Mouse (Mus musculus) myocyte (in vitro differentiated cells): ENCODE measurements around the gene Postn. TPM values are rescaled to one million over a fixed set of nuclear protein-coding genes. Genes with fewer than 3 reads are reported as not detected.

Source experiments
- H3K27me3 ChIP-seq: one replicate; pipeline ENCODE4 v1.6.1; 2011; ENCODE audit not compliant: control insufficient read depth, insufficient read depth, insufficient read length
- H3K36me3 ChIP-seq: one replicate; pipeline ENCODE4 v1.6.1; 2011; ENCODE audit not compliant: control insufficient read depth, insufficient read depth
- H3K4me2 ChIP-seq: one replicate; pipeline ENCODE4 v1.6.1; 2011; ENCODE audit warnings: low read depth, control low read depth
- H3K4me3 ChIP-seq: one replicate; pipeline ENCODE4 v1.5.1; 2011; ENCODE audit warnings: mild to moderate bottlenecking, control low read depth, moderate library complexity
- H3K79me2 ChIP-seq: one replicate; pipeline ENCODE4 v1.6.1; 2011; ENCODE audit not compliant: control insufficient read depth, insufficient read depth
- H3ac ChIP-seq: one replicate; pipeline ENCODE4 v1.6.1; 2011; ENCODE audit not compliant: control insufficient read depth, insufficient read length
- CEBPB ChIP-seq: IDR thresholded peaks from 2 replicates; pipeline ENCODE4 v1.6.1; 2011; ENCODE audit warnings: mild to moderate bottlenecking, moderate library complexity; ENCODE audit not compliant: poor library complexity, insufficient read depth, severe bottlenecking
- E2F4 ChIP-seq: IDR thresholded peaks from one replicate; pipeline ENCODE4 v1.6.1; 2011; ENCODE audit warnings: mild to moderate bottlenecking, control low read depth, moderate library complexity; ENCODE audit not compliant: insufficient read depth
- MAX ChIP-seq: IDR thresholded peaks from one replicate; pipeline ENCODE4 v1.6.1; 2011; ENCODE audit warnings: low read depth, mild to moderate bottlenecking, control low read depth
- MYOD1 ChIP-seq, 3 experiments: IDR thresholded peaks; one replicate each; pipeline ENCODE4 v1.6.1; 2011; ENCODE audit warnings: control low read depth in 2 of 3, low read depth in 2 of 3, mild to moderate bottlenecking in 2 of 3, moderate library complexity in 1 of 3; ENCODE audit not compliant: insufficient read length in 2 of 3, control insufficient read depth in 1 of 3
- MYOG ChIP-seq, 3 experiments: IDR thresholded peaks; one replicate each; pipeline ENCODE4 v1.6.1; 2011; ENCODE audit warnings: control low read depth in 2 of 3, low read depth in 2 of 3, mild to moderate bottlenecking in 2 of 3; ENCODE audit not compliant: insufficient read length in 2 of 3, control insufficient read depth in 1 of 3, insufficient read depth in 1 of 3
- POLR2A ChIP-seq: IDR thresholded peaks from one replicate; pipeline ENCODE4 v1.6.1; 2011; ENCODE audit warnings: low read depth, mild to moderate bottlenecking, control low read depth, moderate library complexity; ENCODE audit not compliant: insufficient read length
- POLR2AphosphoS2 ChIP-seq: IDR thresholded peaks from one replicate; pipeline ENCODE4 v1.6.1; 2011; ENCODE audit warnings: low read depth, control low read depth; ENCODE audit not compliant: insufficient read length
- REST ChIP-seq: IDR thresholded peaks from one replicate; pipeline ENCODE4 v1.6.1; 2011; ENCODE audit warnings: mild to moderate bottlenecking, control low read depth, moderate library complexity; ENCODE audit not compliant: insufficient read depth, insufficient read length
- SRF ChIP-seq: IDR thresholded peaks from one replicate; pipeline ENCODE4 v1.6.1; 2011; ENCODE audit warnings: low read depth; ENCODE audit not compliant: control insufficient read depth, insufficient read length
- TCF12 ChIP-seq: IDR thresholded peaks from one replicate; pipeline ENCODE4 v1.6.1; 2011; ENCODE audit warnings: mild to moderate bottlenecking, control low read depth; ENCODE audit not compliant: poor library complexity, insufficient read depth, severe bottlenecking
- TCF3 ChIP-seq: IDR thresholded peaks from one replicate; pipeline ENCODE4 v1.6.1; 2011; ENCODE audit warnings: low read depth, control low read depth; ENCODE audit not compliant: insufficient read length
- USF1 ChIP-seq: IDR thresholded peaks from one replicate; pipeline ENCODE4 v1.6.1; 2011; ENCODE audit warnings: low read depth, mild to moderate bottlenecking, control low read depth, moderate library complexity
- polyA plus RNA-seq: library from polyadenylated mRNA; unstranded; fragments of >200 nt; fragmentation: generic; extraction: Trizol; gene quantifications from one replicate; pipeline ENCODE4 v1.2.1, GENCODE M21; 2012; ENCODE audit warnings: missing spikeins

Gene Postn
- polyA plus RNA-seq, 1 experiment, result 6.5 TPM

DNA sequence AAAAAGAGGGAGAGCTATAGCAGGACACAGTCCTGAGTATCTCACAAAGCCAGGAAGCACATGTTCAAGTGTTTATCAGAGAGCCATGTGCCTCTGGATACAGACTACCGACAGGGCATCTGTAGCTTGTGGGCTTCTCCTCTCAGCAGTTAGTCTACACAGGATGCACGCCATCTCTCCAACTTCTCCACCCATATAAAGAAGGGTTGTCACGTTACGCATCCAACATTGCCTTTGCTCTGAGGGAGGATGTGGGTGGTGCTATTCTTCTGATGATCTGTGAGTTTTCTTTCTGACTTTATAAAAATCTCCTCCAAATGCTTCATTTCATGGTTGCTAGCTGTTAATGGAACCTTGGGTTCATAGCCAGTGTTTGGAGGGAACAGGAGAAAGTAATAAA, 63.2 kb downstream of the Postn start:
- Histone ChIP-seq H3ac (no peak overlapping the region), H3K4me2 (no peak overlapping the region), H3K27me3 (no peaks in the 10 kb centered on the region), H3K36me3 (no peaks in the 10 kb centered on the region), H3K79me2 (no peaks in the 10 kb centered on the region), H3K4me3 (no peak overlapping the region)
- no peak for TF ChIP-seq SRF
- no peak for TF ChIP-seq POLR2A
- no peak for TF ChIP-seq MYOD1 (IDR thresholded peaks at IDR 0.05; ENCODE audit: control insufficient read depth in 1 of 3, insufficient read length in 2 of 3, low read depth in 2 of 3)
- no peak for TF ChIP-seq TCF3
- no peak for TF ChIP-seq REST
- TF ChIP-seq TCF12, result no peak
- no peak for TF ChIP-seq USF1
- no peak for TF ChIP-seq E2F4
- no peak for TF ChIP-seq MYOG (IDR thresholded peaks at IDR 0.05; ENCODE audit: control insufficient read depth in 1 of 3, insufficient read depth in 1 of 3, insufficient read length in 2 of 3, low read depth in 2 of 3)
- TF ChIP-seq MAX, result no peak
- TF ChIP-seq CEBPB, result no peak
- no peak for TF ChIP-seq POLR2AphosphoS2

DNA sequence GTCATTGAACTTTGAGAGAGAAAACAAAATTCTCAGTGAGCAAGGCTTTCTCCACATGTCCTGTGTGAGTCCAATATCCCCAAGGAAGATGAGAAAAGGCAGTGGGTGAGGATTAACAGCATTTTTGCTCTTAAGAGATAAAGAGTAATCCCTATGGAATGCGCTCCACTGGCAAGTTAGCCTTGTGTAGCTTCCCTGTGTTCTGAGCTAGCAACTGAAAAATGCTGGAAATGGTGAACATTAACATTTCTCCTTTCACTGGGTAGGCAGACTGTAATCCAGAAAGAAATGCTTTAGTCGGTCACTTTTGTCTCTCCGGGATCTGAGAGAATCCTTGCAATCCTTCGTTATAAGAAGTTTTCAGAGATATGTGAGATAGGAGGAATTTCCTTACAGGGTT, 70.8 kb downstream of the Postn start:
- Histone ChIP-seq H3K79me2 (no peaks in the 10 kb centered on the region), H3K4me2 (peak overlapping the region; percentile 16), H3K27me3 (no peaks in the 10 kb centered on the region), H3ac (no peak overlapping the region), H3K4me3 (no peak overlapping the region), H3K36me3 (no peaks in the 10 kb centered on the region)
- no peak for TF ChIP-seq REST
- TF ChIP-seq POLR2A, result no peak
- no peak for TF ChIP-seq E2F4
- no peak for TF ChIP-seq TCF3
- no peak for TF ChIP-seq USF1
- TF ChIP-seq CEBPB, result no peak
- no peak for TF ChIP-seq SRF
- TF ChIP-seq MYOG (IDR thresholded peaks at IDR 0.05; ENCODE audit: control insufficient read depth in 1 of 3, insufficient read depth in 1 of 3, insufficient read length in 2 of 3, low read depth in 2 of 3), result no peak

GRCm38 (mm10) chr3:54432167-54432566, 71.3 kb downstream of the Postn start:
- TF ChIP-seq E2F4 (no peak), POLR2AphosphoS2 (no peak), TCF3 (no peak), MYOG (IDR thresholded peaks at IDR 0.05; ENCODE audit: control insufficient read depth in 1 of 3, insufficient read depth in 1 of 3, insufficient read length in 2 of 3, low read depth in 2 of 3) (no peak), SRF (no peak), POLR2A (no peak), REST (no peak), CEBPB (no peak), TCF12 (no peak), USF1 (no peak), MYOD1 (IDR thresholded peaks at IDR 0.05; ENCODE audit: control insufficient read depth in 1 of 3, insufficient read length in 2 of 3, low read depth in 2 of 3) (no peak), MAX (no peak)
- no peaks in the 10 kb centered on the region for H3K27me3 ChIP-seq
- H3ac ChIP-seq, result no peak overlapping the region
- H3K4me3 ChIP-seq, result no peak overlapping the region
- H3K4me2 ChIP-seq, result peak overlapping the region; percentile 16
- H3K36me3 ChIP-seq, result no peaks in the 10 kb centered on the region
- no peaks in the 10 kb centered on the region for H3K79me2 ChIP-seq

DNA sequence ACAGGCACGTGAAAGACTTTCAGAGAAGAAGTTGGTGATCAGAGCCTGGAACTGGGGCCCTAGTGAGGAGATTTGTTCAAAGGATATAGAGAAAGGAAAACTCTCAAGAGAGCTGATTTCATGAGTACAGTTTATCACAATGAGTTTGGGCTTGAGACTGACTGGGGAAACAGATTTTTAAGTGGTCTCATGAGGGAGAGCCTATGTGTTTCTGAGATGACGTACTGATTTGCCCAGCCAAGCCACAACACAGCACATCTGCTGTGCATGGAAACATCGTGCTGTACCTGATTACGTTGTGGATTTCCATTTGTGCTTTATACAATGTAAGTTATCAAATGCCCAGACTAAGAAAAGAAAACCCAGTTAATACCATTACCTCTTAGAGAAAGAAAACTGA, 71.7 kb downstream of the Postn start:
- Histone ChIP-seq H3K79me2 (no peaks in the 10 kb centered on the region), H3K4me3 (no peak overlapping the region), H3ac (no peak overlapping the region), H3K36me3 (no peaks in the 10 kb centered on the region), H3K27me3 (no peaks in the 10 kb centered on the region), H3K4me2 (no peak overlapping the region)
- TF ChIP-seq E2F4 (no peak), TCF12 (no peak), POLR2A (no peak)

DNA sequence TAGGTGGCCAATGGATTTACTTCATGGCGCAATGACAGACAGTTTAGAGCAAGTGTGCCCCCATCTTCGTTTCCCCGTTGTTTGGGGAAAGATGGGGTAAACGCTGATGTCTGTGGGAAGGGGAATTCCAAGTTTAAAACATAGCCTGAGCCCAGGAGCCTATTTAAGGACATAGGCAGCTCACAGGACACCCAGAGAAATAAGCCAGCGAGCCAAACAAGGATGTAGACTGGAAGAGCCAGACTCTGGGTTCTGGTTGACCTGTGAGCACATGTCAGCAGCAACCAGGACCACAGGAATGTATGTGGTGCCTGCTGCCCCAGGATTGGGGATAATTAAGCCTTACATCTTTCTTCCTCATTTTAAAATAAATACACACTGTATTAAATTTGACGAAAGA, 73.7 kb downstream of the Postn start:
- H3K36me3 ChIP-seq, result no peaks in the 10 kb centered on the region
- H3K27me3 ChIP-seq, result no peaks in the 10 kb centered on the region
- no peaks in the 10 kb centered on the region for H3K79me2 ChIP-seq
- H3K4me3 ChIP-seq, result no peak overlapping the region
- TF ChIP-seq SRF, result peak; percentile 34
- TF ChIP-seq MYOG (IDR thresholded peaks at IDR 0.05; ENCODE audit: control insufficient read depth in 1 of 3, insufficient read depth in 1 of 3, insufficient read length in 2 of 3, low read depth in 2 of 3), result no peak
- no peak for TF ChIP-seq MYOD1 (IDR thresholded peaks at IDR 0.05; ENCODE audit: control insufficient read depth in 1 of 3, insufficient read length in 2 of 3, low read depth in 2 of 3)
- H3K4me2 ChIP-seq, result no peak overlapping the region
- H3ac ChIP-seq, result no peak overlapping the region

DNA sequence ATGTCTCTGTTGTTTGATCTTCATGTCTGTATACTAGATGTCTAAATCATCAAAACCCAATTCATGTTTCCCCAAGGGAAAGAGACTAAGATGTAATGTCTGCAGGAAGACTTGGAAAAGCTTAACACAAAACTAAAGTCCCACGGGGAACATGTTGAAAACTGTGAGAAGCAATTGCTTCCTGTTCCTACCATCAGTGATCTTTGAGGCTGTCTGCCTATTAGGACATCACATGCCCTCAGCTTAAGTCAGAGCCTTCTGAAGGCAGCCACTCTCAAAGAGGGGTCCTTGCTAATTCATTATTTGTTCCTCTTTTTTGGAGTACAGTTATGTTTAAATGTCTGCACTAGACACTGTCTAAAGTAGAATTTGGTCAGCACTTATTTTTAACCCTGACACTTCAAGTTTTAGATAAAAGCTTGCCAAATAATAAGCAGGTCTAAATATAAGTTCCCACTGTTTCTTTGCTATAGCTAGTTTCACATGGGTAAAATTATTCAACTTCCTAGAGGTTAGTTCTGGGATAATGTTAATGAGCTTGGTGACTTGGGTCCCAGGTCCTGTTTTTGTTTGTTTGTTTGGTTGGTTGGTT, 75.6 kb downstream of the Postn start:
- H3K4me2 ChIP-seq, result no peak overlapping the region
- H3K27me3 ChIP-seq, result no peaks in the 10 kb centered on the region
- H3K4me3 ChIP-seq, result no peak overlapping the region
- H3K79me2 ChIP-seq, result no peaks in the 10 kb centered on the region
- no peak overlapping the region for H3ac ChIP-seq
- H3K36me3 ChIP-seq, result no peaks in the 10 kb centered on the region
- no peak for TF ChIP-seq TCF12
- TF ChIP-seq TCF3, result no peak
- TF ChIP-seq MYOD1 (IDR thresholded peaks at IDR 0.05; ENCODE audit: control insufficient read depth in 1 of 3, insufficient read length in 2 of 3, low read depth in 2 of 3), result no peak
- TF ChIP-seq USF1, result no peak
- TF ChIP-seq REST, result no peak
- TF ChIP-seq MYOG (IDR thresholded peaks at IDR 0.05; ENCODE audit: control insufficient read depth in 1 of 3, insufficient read depth in 1 of 3, insufficient read length in 2 of 3, low read depth in 2 of 3), result no peak
- no peak for TF ChIP-seq SRF
- TF ChIP-seq E2F4, result no peak
- no peak for TF ChIP-seq POLR2A
